Mouse (Mus musculus): ENCODE results near the gene Erbb3. TPM values are rescaled to one million over a fixed set of nuclear protein-coding genes. Genes with fewer than 3 reads are reported as not detected.

Erbb3 gene
- total and polyA plus RNA-seq, 3 experiments = 0.15 to 2.0 (median 0.49) TPM

DNA sequence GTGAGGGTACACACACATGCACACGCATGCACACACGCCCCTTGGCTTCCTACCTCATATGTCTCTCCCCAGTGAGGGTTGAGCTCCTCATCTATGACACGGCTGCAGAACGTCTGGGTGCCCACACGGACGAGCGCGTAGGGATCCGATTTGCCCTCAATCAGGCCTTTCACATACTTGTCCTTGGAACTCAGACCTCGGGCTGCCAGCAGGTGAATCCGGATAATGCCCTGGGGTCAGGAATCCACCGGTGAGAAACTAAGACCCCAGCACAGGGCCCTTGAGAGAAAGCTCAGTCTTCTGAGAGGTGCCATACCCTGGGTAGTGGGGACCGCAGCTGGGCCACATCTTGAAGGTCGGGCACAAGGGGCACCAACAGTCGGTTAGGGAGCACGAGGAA, 68.9 kb downstream of the Erbb3 start:
- DNase-seq (ENCODE audit: low spot score) = no peak
- Histone ChIP-seq H3K4me1 (ENCODE audit: insufficient read depth, low read depth, low read length) (peaks cover 48% of the 10 kb centered on the region), H3K4me3 (ENCODE audit: low read depth, low read length) (no peak overlapping the region), H3K27me3 (ENCODE audit: insufficient read depth, low read length) (no peaks in the 10 kb centered on the region), H3K9me3 (replicated peaks) (no peaks in the 10 kb centered on the region), H3K36me3 (replicated peaks) (peaks cover 82% of the 10 kb centered on the region)
- no peak for ATAC-seq (ENCODE audit: extremely low read depth, insufficient number of reproducible peaks, low FRiP score, poor library complexity, severe bottlenecking)
- TF ChIP-seq CTCF (IDR thresholded peaks at IDR 0.05; ENCODE audit: low read depth, low read length) (no peak), GATA2 (IDR thresholded peaks at IDR 0.05; ENCODE audit: borderline replicate concordance, low read depth, low read length) (no peak), GATA1 (IDR thresholded peaks at IDR 0.05; ENCODE audit: borderline replicate concordance, low read length) (no peak), POLR2AphosphoS5 (IDR thresholded peaks at IDR 0.05; ENCODE audit: insufficient replicate concordance, low read depth, low read length) (no peak), TAL1 (conservative IDR thresholded peaks at IDR 0.05; ENCODE audit: low read depth, low read length) (no peak)

DNA sequence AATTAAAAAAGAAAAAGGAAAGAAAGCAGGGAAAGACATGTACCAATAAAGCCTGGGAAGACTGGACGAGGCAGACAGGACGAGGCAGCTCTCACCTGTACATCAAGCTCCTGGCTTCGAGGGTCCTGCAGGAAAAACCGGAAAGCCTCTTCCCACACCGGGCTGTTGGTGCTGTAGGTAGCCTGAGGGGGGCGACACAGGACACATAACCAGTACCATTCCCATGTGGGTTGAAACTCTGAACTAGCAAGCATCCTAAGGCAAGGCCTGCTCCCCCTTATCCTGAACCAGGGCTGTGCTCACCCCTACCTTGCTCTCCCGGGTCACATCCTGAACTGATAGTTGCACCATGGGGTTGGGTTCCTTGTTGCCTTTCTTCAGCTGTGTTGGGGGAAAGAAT, 70.6 kb downstream of the Erbb3 start:
- Histone ChIP-seq H3K36me3 (replicated peaks) (peaks cover 91% of the 10 kb centered on the region), H3K27me3 (ENCODE audit: insufficient read depth, low read length) (no peaks in the 10 kb centered on the region), H3K4me3 (ENCODE audit: low read depth, low read length) (no peak overlapping the region), H3K9me3 (replicated peaks) (no peaks in the 10 kb centered on the region), H3K4me1 (ENCODE audit: insufficient read depth, low read depth, low read length) (peaks cover 33% of the 10 kb centered on the region)
- TF ChIP-seq GATA1 (IDR thresholded peaks at IDR 0.05; ENCODE audit: borderline replicate concordance, low read length) (no peak), CTCF (IDR thresholded peaks at IDR 0.05; ENCODE audit: low read depth, low read length) (peak; percentile 27; the same call in 1 of the 2 replicates), TAL1 (conservative IDR thresholded peaks at IDR 0.05; ENCODE audit: low read depth, low read length) (no peak), GATA2 (IDR thresholded peaks at IDR 0.05; ENCODE audit: borderline replicate concordance, low read depth, low read length) (no peak)
- DNase-seq (ENCODE audit: low spot score) (no peak), ATAC-seq (ENCODE audit: extremely low read depth, insufficient number of reproducible peaks, low FRiP score, poor library complexity, severe bottlenecking) (no peak)

Other genes starting within 250 kb of the Erbb3 start
Only the 20 nearest of the 25 such genes appear.
- gene Ankrd52, start 212.5 kb downstream of the Erbb3 start, total RNA-seq (2014; fragmentation: Nextera tagmentation) = 72.9 and 80.4 TPM in 2 replicates
- gene Ankrd52, start 212.5 kb downstream of the Erbb3 start, total RNA-seq (2017) = 5.9 and 6.6 TPM in 2 replicates
- gene Ankrd52, start 212.5 kb downstream of the Erbb3 start, polyA plus RNA-seq (2012) = 68.3 and 75.9 TPM in 2 replicates
- not detected in 2 replicates for gene Slc39a5, start 188.4 kb downstream of the Erbb3 start, total RNA-seq (2014; fragmentation: Nextera tagmentation)
- gene Slc39a5, start 188.4 kb downstream of the Erbb3 start, total RNA-seq (2017) = not detected in 2 replicates
- gene Slc39a5, start 188.4 kb downstream of the Erbb3 start, polyA plus RNA-seq (2012) = not detected in 2 replicates
- 121 and 148 TPM in 2 replicates for gene Nabp2, start 178.2 kb downstream of the Erbb3 start, total RNA-seq (2014; fragmentation: Nextera tagmentation)
- gene Nabp2, start 178.2 kb downstream of the Erbb3 start, total RNA-seq (2017) = 34.2 and 37.3 TPM in 2 replicates
- gene Nabp2, start 178.2 kb downstream of the Erbb3 start, polyA plus RNA-seq (2012) = 152 and 197 TPM in 2 replicates
- gene Rnf41, start 178.0 kb downstream of the Erbb3 start, total RNA-seq (2014; fragmentation: Nextera tagmentation) = 21.7 and 26.8 TPM in 2 replicates
- 16.6 and 17.8 TPM in 2 replicates for gene Rnf41, start 178.0 kb downstream of the Erbb3 start, total RNA-seq (2017)
- gene Rnf41, start 178.0 kb downstream of the Erbb3 start, polyA plus RNA-seq (2012) = 11.7 and 14.6 TPM in 2 replicates
- 100 and 109 TPM in 2 replicates for gene Smarcc2, start 130.4 kb downstream of the Erbb3 start, total RNA-seq (2014; fragmentation: Nextera tagmentation)
- 36.3 and 47.4 TPM in 2 replicates for gene Smarcc2, start 130.4 kb downstream of the Erbb3 start, total RNA-seq (2017)
- gene Smarcc2, start 130.4 kb downstream of the Erbb3 start, polyA plus RNA-seq (2012) = 153 and 174 TPM in 2 replicates
- gene Myl6, start 95.5 kb downstream of the Erbb3 start, total RNA-seq (2014; fragmentation: Nextera tagmentation) = 207 and 266 TPM in 2 replicates
- 1,414 and 1,457 TPM in 2 replicates for gene Myl6, start 95.5 kb downstream of the Erbb3 start, total RNA-seq (2017)
- gene Myl6, start 95.5 kb downstream of the Erbb3 start, polyA plus RNA-seq (2012) = 273 and 359 TPM in 2 replicates
- 11.4 and 13.1 TPM in 2 replicates for gene Myl6b, start 91.0 kb downstream of the Erbb3 start, total RNA-seq (2014; fragmentation: Nextera tagmentation)
- 1.7 and 2.0 TPM in 2 replicates for gene Myl6b, start 91.0 kb downstream of the Erbb3 start, total RNA-seq (2017)
- gene Myl6b, start 91.0 kb downstream of the Erbb3 start, polyA plus RNA-seq (2012) = 14.7 and 17.4 TPM in 2 replicates
- 31.8 and 36.0 TPM in 2 replicates for gene Esyt1, start 63.8 kb downstream of the Erbb3 start, total RNA-seq (2014; fragmentation: Nextera tagmentation)
- 98.1 and 107 TPM in 2 replicates for gene Esyt1, start 63.8 kb downstream of the Erbb3 start, total RNA-seq (2017)
- gene Esyt1, start 63.8 kb downstream of the Erbb3 start, polyA plus RNA-seq (2012) = 72.2 and 80.2 TPM in 2 replicates
- 7.2 and 9.2 TPM in 2 replicates for gene Zc3h10, start 41.9 kb downstream of the Erbb3 start, total RNA-seq (2014; fragmentation: Nextera tagmentation)
- 12.0 and 13.3 TPM in 2 replicates for gene Zc3h10, start 41.9 kb downstream of the Erbb3 start, total RNA-seq (2017)
- gene Zc3h10, start 41.9 kb downstream of the Erbb3 start, polyA plus RNA-seq (2012) = 21.1 and 21.9 TPM in 2 replicates
- gene Rpl41, start 40.3 kb downstream of the Erbb3 start, total RNA-seq (2014; fragmentation: Nextera tagmentation) = 2,429 and 2,736 TPM in 2 replicates
- 5,596 and 6,924 TPM in 2 replicates for gene Rpl41, start 40.3 kb downstream of the Erbb3 start, total RNA-seq (2017)
- gene Rpl41, start 40.3 kb downstream of the Erbb3 start, polyA plus RNA-seq (2012) = 10,155 and 11,415 TPM in 2 replicates
- 692 and 813 TPM in 2 replicates for gene Pa2g4, start 23.7 kb downstream of the Erbb3 start, total RNA-seq (2014; fragmentation: Nextera tagmentation)
- gene Pa2g4, start 23.7 kb downstream of the Erbb3 start, total RNA-seq (2017) = 212 and 245 TPM in 2 replicates
- 659 and 767 TPM in 2 replicates for gene Pa2g4, start 23.7 kb downstream of the Erbb3 start, polyA plus RNA-seq (2012)
- gene Rps26, start 37.1 kb upstream of the Erbb3 start, total RNA-seq (2014; fragmentation: Nextera tagmentation) = 4,124 and 4,641 TPM in 2 replicates
- 1,044 and 1,182 TPM in 2 replicates for gene Rps26, start 37.1 kb upstream of the Erbb3 start, total RNA-seq (2017)
- 4,182 and 5,947 TPM in 2 replicates for gene Rps26, start 37.1 kb upstream of the Erbb3 start, polyA plus RNA-seq (2012)
- gene Ikzf4, start 56.3 kb upstream of the Erbb3 start, total RNA-seq (2014; fragmentation: Nextera tagmentation) = 11.4 and 11.7 TPM in 2 replicates
- gene Ikzf4, start 56.3 kb upstream of the Erbb3 start, total RNA-seq (2017) = 1.7 and 2.8 TPM in 2 replicates
- 6.7 and 7.0 TPM in 2 replicates for gene Ikzf4, start 56.3 kb upstream of the Erbb3 start, polyA plus RNA-seq (2012)
- 4.6 and 8.7 TPM in 2 replicates for gene Suox, start 84.4 kb upstream of the Erbb3 start, total RNA-seq (2014; fragmentation: Nextera tagmentation)
- gene Suox, start 84.4 kb upstream of the Erbb3 start, total RNA-seq (2017) = 8.1 and 8.4 TPM in 2 replicates
- gene Suox, start 84.4 kb upstream of the Erbb3 start, polyA plus RNA-seq (2012) = 0.96 and 1.7 TPM in 2 replicates
- 49.1 TPM in 2 replicates for gene Rab5b, start 106.6 kb upstream of the Erbb3 start, total RNA-seq (2014; fragmentation: Nextera tagmentation)
- gene Rab5b, start 106.6 kb upstream of the Erbb3 start, total RNA-seq (2017) = 48.0 and 52.7 TPM in 2 replicates
- gene Rab5b, start 106.6 kb upstream of the Erbb3 start, polyA plus RNA-seq (2012) = 17.5 and 20.0 TPM in 2 replicates
- gene Pmel, start 114.5 kb upstream of the Erbb3 start, total RNA-seq (2014; fragmentation: Nextera tagmentation) = 0.58 and 2.4 TPM in 2 replicates
- 0.76 and 1.0 TPM in 2 replicates for gene Pmel, start 114.5 kb upstream of the Erbb3 start, total RNA-seq (2017)
- gene Pmel, start 114.5 kb upstream of the Erbb3 start, polyA plus RNA-seq (2012) = 0.05 and 0.06 TPM in 2 replicates
- gene Cdk2, start 115.4 kb upstream of the Erbb3 start, total RNA-seq (2014; fragmentation: Nextera tagmentation) = 108 and 117 TPM in 2 replicates
- 109 and 113 TPM in 2 replicates for gene Cdk2, start 115.4 kb upstream of the Erbb3 start, total RNA-seq (2017)
- gene Cdk2, start 115.4 kb upstream of the Erbb3 start, polyA plus RNA-seq (2012) = 34.7 and 36.3 TPM in 2 replicates
- gene Dgka, start 155.2 kb upstream of the Erbb3 start, total RNA-seq (2014; fragmentation: Nextera tagmentation) = 6.8 and 8.4 TPM in 2 replicates
- gene Dgka, start 155.2 kb upstream of the Erbb3 start, total RNA-seq (2017) = 3.3 TPM in 2 replicates
- 0.19 and 0.50 TPM in 2 replicates for gene Dgka, start 155.2 kb upstream of the Erbb3 start, polyA plus RNA-seq (2012)
- 78.7 and 93.7 TPM in 2 replicates for gene Pym1, start 158.2 kb upstream of the Erbb3 start, total RNA-seq (2014; fragmentation: Nextera tagmentation)
- gene Pym1, start 158.2 kb upstream of the Erbb3 start, total RNA-seq (2017) = 44.3 and 47.3 TPM in 2 replicates
- gene Pym1, start 158.2 kb upstream of the Erbb3 start, polyA plus RNA-seq (2012) = 144 and 169 TPM in 2 replicates
- gene Mmp19, start 201.3 kb upstream of the Erbb3 start, total RNA-seq (2014; fragmentation: Nextera tagmentation) = 0.44 TPM in 1 of 2 replicates, not detected in the other
- gene Mmp19, start 201.3 kb upstream of the Erbb3 start, total RNA-seq (2017) = 0.11 and 0.12 TPM in 2 replicates
- 0.02 and 0.03 TPM in 2 replicates for gene Mmp19, start 201.3 kb upstream of the Erbb3 start, polyA plus RNA-seq (2012)